Mouse (Mus musculus) skeletal muscle tissue, adult 2 months (tissue): ENCODE results near the gene 4933405O20Rik.

Experiments
- DNase-seq: peaks from one replicate; pipeline ENCODE4 v3.0.0-alpha.2; 2012; ENCODE audit warnings: low read depth, low spot score

The 4933405O20Rik gene

DNA sequence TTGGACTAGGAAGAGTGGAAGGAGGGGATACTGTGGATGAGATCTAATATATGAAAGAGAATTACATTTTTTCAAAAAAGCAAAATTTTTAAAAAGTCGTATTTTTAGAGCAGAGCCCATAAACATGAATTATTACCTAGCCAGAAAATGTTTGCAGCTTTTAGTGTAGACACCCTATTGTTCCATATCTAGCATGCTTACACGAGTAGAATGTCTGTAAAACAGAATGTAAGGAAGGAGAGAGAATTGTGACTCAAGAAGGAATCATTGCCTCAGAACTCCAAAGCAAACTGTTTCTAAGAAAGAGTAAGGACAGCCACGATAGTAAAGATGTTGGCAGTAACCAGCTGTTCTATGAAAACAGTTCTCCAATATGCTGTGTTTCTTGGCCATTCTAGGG is at the start of gene 4933405O20Rik:
4933405O20Rik (plus strand) TSS at position 301 of the 400 bp plus-strand sequence.
- DNase-seq: no peak

GRCm38 (mm10) chr7:50549572-50549971 is 49.4 kb upstream of the 4933405O20Rik start:
- DNase-seq: no peak

DNA sequence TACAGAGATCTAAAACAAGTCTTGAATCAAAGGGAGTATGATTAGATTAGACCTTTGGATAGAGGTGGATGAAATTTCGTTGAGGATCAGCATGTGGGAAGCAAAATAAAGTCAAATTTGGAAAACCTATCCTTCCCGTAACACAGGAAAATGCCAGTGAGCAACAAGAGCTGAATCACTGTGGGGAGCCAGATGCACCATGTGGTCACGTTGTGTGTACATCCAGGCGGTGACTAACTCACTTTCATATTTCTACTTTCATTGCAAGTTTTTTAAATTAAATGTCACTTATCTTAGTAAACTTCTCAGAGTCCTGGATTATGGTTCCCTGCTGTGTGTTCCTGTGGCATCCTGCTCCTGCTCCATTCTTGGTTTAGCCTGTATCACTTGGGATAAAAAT is 47.6 kb upstream of the 4933405O20Rik start:
- DNase-seq: no peak

- DNase-seq: no peak
Measured at GRCm38 (mm10) chr7:50562708-50563107, 36.3 kb upstream of the 4933405O20Rik start.

DNA sequence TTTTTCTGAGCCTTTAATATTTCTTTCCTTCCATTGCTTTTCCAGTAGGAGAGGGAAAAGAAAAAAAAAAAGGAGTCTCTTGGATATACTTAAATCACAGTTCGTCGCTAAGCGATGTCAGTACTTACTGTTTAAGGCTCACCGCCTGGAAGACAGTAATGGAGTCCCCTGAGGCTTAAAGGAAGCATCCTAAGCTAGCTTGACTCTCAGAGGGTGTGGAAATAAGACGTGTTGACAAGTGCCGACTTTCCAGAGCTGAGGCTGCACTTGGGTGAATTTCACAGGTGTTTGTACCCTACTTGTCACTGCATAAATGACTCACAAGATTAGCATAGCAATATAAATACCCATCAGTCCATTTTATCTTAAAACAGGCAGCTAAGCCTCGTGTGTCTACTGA is 25.1 kb upstream of the 4933405O20Rik start:
- DNase-seq: no peak

DNA sequence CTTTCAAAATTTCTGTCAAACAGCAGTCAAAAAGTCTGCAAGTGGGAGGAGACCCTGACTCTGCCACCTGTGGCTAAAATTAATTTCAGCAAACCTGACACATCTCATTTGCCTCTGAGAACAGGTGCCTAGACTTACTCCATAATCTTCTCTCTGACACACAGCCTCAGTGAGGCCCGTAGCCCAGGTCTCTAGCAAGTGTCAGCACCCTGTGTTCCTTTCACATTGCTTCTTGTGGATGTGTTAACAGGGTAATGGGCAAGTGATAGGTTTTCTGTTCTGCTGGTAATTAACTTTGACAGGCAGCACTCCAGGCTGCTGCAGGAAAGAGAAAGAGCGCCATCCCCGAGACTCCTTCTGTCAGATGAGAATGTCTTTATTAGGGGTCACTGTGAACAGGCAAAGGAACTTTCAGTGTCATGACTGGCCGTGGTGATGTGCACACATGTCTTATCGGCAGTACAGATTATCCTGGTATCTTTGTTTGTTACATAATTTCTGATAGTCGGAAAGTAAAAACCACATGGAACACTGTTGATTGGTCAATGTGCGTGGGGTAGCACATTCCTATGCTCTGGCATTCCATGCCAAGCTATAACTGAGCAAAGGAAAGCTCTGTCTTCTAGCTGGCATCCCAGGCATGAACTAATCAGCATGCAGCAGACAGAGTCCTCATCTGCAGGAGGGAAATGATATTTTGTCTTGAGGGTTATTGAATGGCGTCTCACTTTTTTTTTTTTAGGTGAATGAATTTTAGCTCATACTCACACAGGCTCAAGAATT is 10.2 kb upstream of the 4933405O20Rik start:
- no peak for DNase-seq

DNA sequence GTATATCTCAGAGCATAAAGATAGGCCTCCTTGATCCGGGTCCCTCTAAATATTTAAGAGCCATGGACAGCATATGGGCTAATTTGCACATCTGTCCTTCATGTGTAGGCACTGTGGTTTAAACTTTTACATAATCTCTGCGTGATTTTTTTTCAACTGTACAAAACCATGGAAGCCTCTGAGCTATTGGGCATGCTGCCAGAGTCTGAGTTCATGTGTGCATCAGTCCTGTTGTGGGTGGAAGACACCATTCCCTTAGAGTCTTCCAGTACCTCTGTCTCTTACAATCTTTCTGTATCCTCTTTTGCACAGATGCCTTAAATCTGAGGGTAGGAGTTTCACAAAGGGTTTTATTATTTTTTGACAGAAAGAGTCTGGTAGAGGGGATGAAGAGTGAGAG is 15.1 kb downstream of the 4933405O20Rik start:
- DNase-seq: no peak

DNA sequence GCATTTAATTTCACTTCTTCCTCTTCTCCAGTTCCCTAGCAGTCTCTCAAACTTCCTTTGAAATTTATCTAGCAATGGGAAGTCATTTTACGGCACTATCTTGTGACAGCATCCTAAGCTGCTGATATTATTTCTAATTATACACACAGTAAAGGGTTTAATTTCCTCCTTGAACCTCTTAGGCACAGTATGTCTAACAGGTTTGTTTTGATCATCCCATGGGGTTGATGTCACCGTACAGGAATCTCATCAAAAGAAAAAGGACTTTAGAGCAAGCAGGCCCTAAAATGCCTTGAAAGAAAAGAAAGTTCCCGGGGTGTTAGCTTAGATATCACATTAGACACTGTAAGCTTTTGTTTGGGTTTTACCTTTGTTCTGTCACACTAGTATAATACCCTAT is 30.2 kb downstream of the 4933405O20Rik start:
- no peak for DNase-seq

DNA sequence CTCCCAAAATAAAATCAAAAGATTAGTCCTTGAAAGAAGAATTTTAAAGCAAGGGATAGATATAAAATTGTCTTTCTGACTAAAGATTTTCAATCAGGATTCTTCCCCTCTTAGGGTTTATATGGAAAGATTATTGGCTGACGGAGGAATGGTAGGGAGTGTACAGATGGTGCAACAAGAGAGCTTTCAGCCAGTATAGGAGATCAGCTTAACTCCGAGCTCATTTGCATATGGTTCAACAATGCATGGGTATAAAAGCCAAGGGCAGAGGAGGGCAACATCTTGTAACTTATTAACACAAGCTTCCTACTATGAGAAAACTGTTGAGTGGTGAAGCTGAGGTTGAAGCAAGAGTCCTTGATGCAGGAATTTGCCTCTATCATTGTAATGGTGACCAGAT is 34.2 kb downstream of the 4933405O20Rik start:
- DNase-seq: no peak
